Mouse (Mus musculus): ENCODE results near the gene Gpr152.

Gpr152 gene

GRCm38 (mm10) chr19:4151898-4152297 lies 12.3 kb downstream of the Gpr152 start:
- DNase-seq: no peak

- no peak for DNase-seq
Observed at GRCm38 (mm10) chr19:4152445-4153231, 13.1 kb downstream of the Gpr152 start.

GRCm38 (mm10) chr19:4153232-4153654 lies 13.7 kb downstream of the Gpr152 start, which contains the start of gene Ptprcap:
Gene Ptprcap (plus strand): TSS chr19:4153604.
- DNase-seq: no peak

- no peak for DNase-seq
Observed at GRCm38 (mm10) chr19:4154437-4155222, 15.0 kb downstream of the Gpr152 start.

- no peak for DNase-seq
Observed at GRCm38 (mm10) chr19:4155223-4156072, 15.9 kb downstream of the Gpr152 start.

GRCm38 (mm10) chr19:4156073-4156579 lies 16.5 kb downstream of the Gpr152 start:
- no peak for DNase-seq

GRCm38 (mm10) chr19:4156771-4157170 lies 17.2 kb downstream of the Gpr152 start:
- DNase-seq: no peak

GRCm38 (mm10) chr19:4159049-4159448 lies 19.5 kb downstream of the Gpr152 start:
- DNase-seq: no peak

GRCm38 (mm10) chr19:4162646-4163542 lies 23.3 kb downstream of the Gpr152 start, which contains the start of gene Rps6kb2:
Gene Rps6kb2 (minus strand): TSS chr19:4163354.
- DNase-seq: peak; percentile 98

- no peak for DNase-seq
Observed at GRCm38 (mm10) chr19:4163543-4163887, 23.9 kb downstream of the Gpr152 start.

GRCm38 (mm10) chr19:4164100-4164499 lies 24.5 kb downstream of the Gpr152 start:
- DNase-seq: no peak

GRCm38 (mm10) chr19:4164721-4165120 lies 25.1 kb downstream of the Gpr152 start:
- no peak for DNase-seq

GRCm38 (mm10) chr19:4166678-4167476 lies 27.3 kb downstream of the Gpr152 start:
- DNase-seq: no peak

- peak; percentile 99 for DNase-seq
Observed at GRCm38 (mm10) chr19:4169378-4169784, 29.8 kb downstream of the Gpr152 start.

GRCm38 (mm10) chr19:4169810-4170209 lies 30.2 kb downstream of the Gpr152 start:
- no peak for DNase-seq

- DNase-seq: no peak
Observed at GRCm38 (mm10) chr19:4170723-4171392, 31.3 kb downstream of the Gpr152 start.

GRCm38 (mm10) chr19:4171393-4172290 lies 32.1 kb downstream of the Gpr152 start:
- no peak for DNase-seq

GRCm38 (mm10) chr19:4172925-4173324 lies 33.3 kb downstream of the Gpr152 start:
- no peak for DNase-seq

GRCm38 (mm10) chr19:4175368-4175947 lies 35.9 kb downstream of the Gpr152 start, which contains the start of gene Carns1:
Gene Carns1 (minus strand): TSS chr19:4175479.
- DNase-seq: no peak

All from kidney, adult 11 months (tissue).